Mouse (Mus musculus) liver, postnatal 0 days (tissue): Measurements from ENCODE around the gene Itgb8.

Experiments used
- CTCF ChIP-seq: sonication (generic); IDR thresholded peaks from 2 replicates; pipeline ENCODE4 v1.5.1; 2016; ENCODE audit warnings: antibody characterized with exemption, low read depth
- EP300 ChIP-seq: IDR thresholded peaks from 2 replicates; pipeline ENCODE4 v1.6.1; 2016; ENCODE audit warnings: antibody characterized with exemption, low read depth, mild to moderate bottlenecking

GRCm38 (mm10) chr12:119210073-119210425 is 28.6 kb downstream of the Itgb8 start:
- no peak for TF ChIP-seq EP300
- no peak for TF ChIP-seq CTCF
